Mouse (Mus musculus): ENCODE data around the gene Ptpn9. TPM values are rescaled to one million over a fixed set of nuclear protein-coding genes. Genes with fewer than 3 reads are reported as not detected.
A peak's percentile ranks its signal among the peaks of the same experiment; 100 is the strongest.

Ptpn9 gene
- polyA plus RNA-seq, 1 experiment from 2014 or later: 78.9 TPM

GRCm38 (mm10) chr9:57072526-57072988 lies 77.8 kb downstream of the Ptpn9 start:
- in situ Hi-C loops (cut with MboI; ENCODE audit: low pct_unique_long_range_greater_than_20kb): loop anchor here (10.0 kb wide), 1 partner anchor 162 kb away; the partner anchor contains the start of gene Trcg1
- POLR2A ChIA-PET: interaction anchor here (0.6 to 1.3 kb wide), 6 partner anchors 58 to 144 kb away, joined by 3 to 4 read pairs (median 3); partner anchors contain the start of genes Man2c1 and Snx33
- no peak for DNase-seq (ENCODE audit: low read depth, low spot score)
- CTCF ChIA-PET: interaction anchor here (1.2 to 2.1 kb wide), 3 partner anchors 52 to 360 kb away, joined by 3 to 11 read pairs (median 3); partner anchors contain the start of gene Snx33
- ATAC-seq: no peak
- H3K27me3 ChIP-seq: no peaks in the 10 kb centered on the region
- no peak for TF ChIP-seq CTCF (IDR thresholded peaks at IDR 0.05)

GRCm38 (mm10) chr9:57072989-57073789 lies 78.5 kb downstream of the Ptpn9 start:
- TF ChIP-seq CTCF (IDR thresholded peaks at IDR 0.05): no peak
- CTCF ChIA-PET: interaction anchor here (0.9 to 2.1 kb wide), 5 partner anchors 15 to 360 kb away, joined by 3 to 11 read pairs (median 3); partner anchors contain the start of gene Snx33
- H3K27me3 ChIP-seq: no peaks in the 10 kb centered on the region
- in situ Hi-C loops (cut with MboI; ENCODE audit: low pct_unique_long_range_greater_than_20kb): loop anchor here (10.0 kb wide), 1 partner anchor 162 kb away; the partner anchor contains the start of gene Trcg1
- DNase-seq (ENCODE audit: low read depth, low spot score): peak; percentile 100
- peak; percentile 49 for ATAC-seq
- POLR2A ChIA-PET: interaction anchor here (0.9 to 1.3 kb wide), 5 partner anchors 58 to 145 kb away, joined by 3 to 4 read pairs (median 3); partner anchors contain the start of genes Man2c1 and Snx33

- H3K27me3 ChIP-seq: no peaks in the 10 kb centered on the region
- ChIA-PET CTCF (interaction anchor here (0.9 to 2.1 kb wide), 4 partner anchors 16 to 146 kb away, joined by 3 to 11 read pairs (median 3); partner anchors contain the start of gene Snx33), POLR2A (interaction anchor here (1.3 kb wide), 1 partner anchor 57 kb away, joined by 3 read pairs; the partner anchor contains the start of gene Man2c1)
- no peak for TF ChIP-seq CTCF (IDR thresholded peaks at IDR 0.05)
- DNase-seq (ENCODE audit: low read depth, low spot score) (no peak), ATAC-seq (no peak)
- in situ Hi-C loops (cut with MboI; ENCODE audit: low pct_unique_long_range_greater_than_20kb): loop anchor here (10.0 kb wide), 1 partner anchor 161 kb away; the partner anchor contains the start of gene Trcg1
These were observed 79.0 kb downstream of the Ptpn9 start for GRCm38 (mm10) chr9:57073790-57074094.

DNA sequence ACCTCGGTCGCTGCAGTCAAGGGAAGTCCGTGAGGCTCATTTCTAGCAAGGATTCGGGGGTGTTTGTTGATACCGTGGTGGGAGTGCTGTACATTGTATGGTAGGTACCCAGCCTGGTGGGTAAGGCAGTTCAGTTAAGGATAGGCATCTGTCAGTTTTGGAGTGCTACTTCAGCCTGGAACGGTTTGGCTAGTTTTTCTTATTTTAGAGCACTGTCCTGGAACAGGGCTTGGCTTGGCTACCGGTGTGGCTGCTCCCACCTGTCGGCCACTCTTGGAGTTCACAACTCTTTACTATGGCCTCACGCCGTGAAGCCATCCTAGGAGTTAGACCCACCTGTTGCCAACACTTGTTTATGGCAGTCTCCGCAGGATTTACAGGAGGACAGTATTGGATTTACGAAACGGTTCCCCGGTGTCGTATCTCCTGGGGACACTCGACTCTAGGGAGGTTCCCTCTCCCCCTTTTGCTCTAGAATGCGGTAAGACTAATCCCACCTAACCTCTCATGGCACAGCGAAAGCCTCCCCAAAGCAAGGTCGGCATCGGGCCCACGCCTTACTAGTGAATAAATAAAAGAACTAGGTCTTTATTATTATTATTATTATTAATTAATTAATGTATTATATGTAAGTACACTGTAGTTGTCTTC lies 79.6 kb downstream of the Ptpn9 start:
- in situ Hi-C loops (cut with MboI; ENCODE audit: low pct_unique_long_range_greater_than_20kb): loop anchor here (10.0 kb wide), 1 partner anchor 161 kb away; the partner anchor contains the start of gene Trcg1
- CTCF ChIA-PET: interaction anchor here (0.9 to 2.1 kb wide), 2 partner anchors 40 to 146 kb away, joined by 3 to 11 read pairs; partner anchors contain the start of gene Snx33
- TF ChIP-seq CTCF (IDR thresholded peaks at IDR 0.05): no peak

GRCm38 (mm10) chr9:57074822-57075603 lies 80.3 kb downstream of the Ptpn9 start:
- ATAC-seq (no peak), DNase-seq (ENCODE audit: low read depth, low spot score) (no peak)
- POLR2A ChIA-PET: no interaction called here
- CTCF ChIA-PET: interaction anchor here (1.0 kb wide), 1 partner anchor 22 kb away, joined by 3 read pairs; no protein-coding TSS in a partner anchor
- in situ Hi-C loops (cut with MboI; ENCODE audit: low pct_unique_long_range_greater_than_20kb): loop anchor here (10.0 kb wide), 1 partner anchor 160 kb away; the partner anchor contains the start of gene Trcg1
- TF ChIP-seq CTCF (IDR thresholded peaks at IDR 0.05): no peak
- H3K27me3 ChIP-seq: no peaks in the 10 kb centered on the region

More for the DNA sequence above, 79.6 kb downstream of the Ptpn9 start:
- H3K27me3 ChIP-seq: no peaks in the 10 kb centered on the region
- DNase-seq (ENCODE audit: low read depth, low spot score): no peak
- POLR2A ChIA-PET: interaction anchor here (1.3 kb wide), 1 partner anchor 57 kb away, joined by 3 read pairs; the partner anchor contains the start of gene Man2c1
- no peak for ATAC-seq

- ChIA-PET POLR2A (no interaction called here), CTCF (interaction anchor here (1.0 kb wide), 1 partner anchor 21 kb away, joined by 3 read pairs; no protein-coding TSS in a partner anchor)
- no peaks in the 10 kb centered on the region for H3K27me3 ChIP-seq
- in situ Hi-C loops (cut with MboI; ENCODE audit: low pct_unique_long_range_greater_than_20kb): loop anchor here (10.0 kb wide), 1 partner anchor 159 kb away; the partner anchor contains the start of gene Trcg1
- DNase-seq (ENCODE audit: low read depth, low spot score) (peak; percentile 96), ATAC-seq (peak; percentile 48)
- no peak for TF ChIP-seq CTCF (IDR thresholded peaks at IDR 0.05)
These were observed 81.1 kb downstream of the Ptpn9 start for GRCm38 (mm10) chr9:57075681-57076381.

- no peak for TF ChIP-seq CTCF (IDR thresholded peaks at IDR 0.05)
- no peaks in the 10 kb centered on the region for H3K27me3 ChIP-seq
- ATAC-seq (peak; percentile 14), DNase-seq (ENCODE audit: low read depth, low spot score) (peak; percentile 54)
- in situ Hi-C loops (cut with MboI; ENCODE audit: low pct_unique_long_range_greater_than_20kb): loop anchor here (10.0 kb wide), 1 partner anchor 158 kb away; the partner anchor contains the start of gene Trcg1
- ChIA-PET CTCF (no interaction called here), POLR2A (interaction anchor here (0.6 kb wide), 1 partner anchor 140 kb away, joined by 3 read pairs; no protein-coding TSS in a partner anchor)
These were observed 82.3 kb downstream of the Ptpn9 start for GRCm38 (mm10) chr9:57076701-57077660.

DNA sequence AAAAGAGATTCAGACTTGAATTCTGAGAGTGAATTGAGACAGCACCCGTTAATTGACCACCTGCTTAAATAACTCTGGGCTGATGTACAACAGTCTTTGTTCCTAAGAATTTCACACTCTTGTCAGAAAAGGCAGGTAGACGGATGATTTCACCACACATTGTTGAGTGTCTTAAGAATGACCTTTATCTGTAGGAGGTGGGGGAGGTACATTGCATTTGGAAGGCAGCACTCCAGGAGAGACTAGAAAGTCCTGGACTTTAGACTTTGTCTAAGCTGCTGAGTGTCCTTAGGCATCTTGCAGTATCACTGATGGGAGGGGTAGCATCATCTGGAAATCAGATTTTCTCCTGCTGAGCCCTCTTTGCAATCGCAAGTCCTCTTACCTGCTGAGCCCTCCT lies 87.5 kb downstream of the Ptpn9 start:
- no peak for DNase-seq (ENCODE audit: low read depth, low spot score)
- ChIA-PET POLR2A (no interaction called here), CTCF (interaction anchor here (0.9 to 1.1 kb wide), 2 partner anchors 17 to 155 kb away, joined by 3 read pairs; partner anchors contain the start of gene Snx33)
- ATAC-seq: no peak
- in situ Hi-C loops (cut with MboI; ENCODE audit: low pct_unique_long_range_greater_than_20kb): no loop called here
- no peak for TF ChIP-seq CTCF (IDR thresholded peaks at IDR 0.05)
- no peaks in the 10 kb centered on the region for H3K27me3 ChIP-seq

Other genes with a start within 250 kb of the Ptpn9 start
- 0.06 TPM for gene Lingo1, start 198.5 kb upstream of the Ptpn9 start, polyA plus RNA-seq (2021)
- gene Odf3l1, start 130.2 kb upstream of the Ptpn9 start, polyA plus RNA-seq (2021): not detected
- gene Cspg4, start 129.9 kb upstream of the Ptpn9 start, polyA plus RNA-seq (2021): 0.08 TPM
- gene Snx33, start 66.6 kb upstream of the Ptpn9 start, polyA plus RNA-seq (2021): 25.8 TPM
- gene Imp3, start 57.4 kb upstream of the Ptpn9 start, polyA plus RNA-seq (2021): 76.3 TPM
- 17.0 TPM for gene Snupn, start 44.0 kb upstream of the Ptpn9 start, polyA plus RNA-seq (2021)
- gene Sin3a, start 77.1 kb downstream of the Ptpn9 start, polyA plus RNA-seq (2021): 40.1 TPM
- 101 TPM for gene Man2c1, start 135.8 kb downstream of the Ptpn9 start, polyA plus RNA-seq (2021)
- gene Neil1, start 153.4 kb downstream of the Ptpn9 start, polyA plus RNA-seq (2021): 13.0 TPM
- 110 TPM for gene Commd4, start 163.4 kb downstream of the Ptpn9 start, polyA plus RNA-seq (2021)
- gene Trcg1, start 241.6 kb downstream of the Ptpn9 start, polyA plus RNA-seq (2021): not detected